Mouse (Mus musculus) lung, postnatal 0 days (tissue): Measurements from ENCODE around the gene Cant1. TPM values are rescaled to one million over a fixed set of nuclear protein-coding genes. Genes with fewer than 3 reads are reported as not detected.
A peak's percentile ranks its signal among the peaks of the same experiment; 100 is the strongest.

Experiments used
- ATAC-seq: fragments of 200-750 bp; cut with Nextera tagmentation; 2 replicates; pipeline ENCODE4 v1.8.0; 2017; ENCODE audit warnings: moderate library complexity
- DNase-seq: peaks from one replicate; pipeline ENCODE4 v3.0.0-alpha.2; 2016; ENCODE audit warnings: low spot score
- H3K27ac ChIP-seq: fragments of 300-500 bp; sonication (generic); 2 replicates; pipeline ENCODE4 v1.5.1; 2014; ENCODE audit warnings: antibody characterized with exemption, mild to moderate bottlenecking, low read length, mixed read lengths
- H3K27me3 ChIP-seq: fragments of 300-500 bp; sonication (generic); replicated peaks from 2 replicates; pipeline ENCODE4 v1.6.1; 2014; ENCODE audit warnings: low read length, mixed read lengths; ENCODE audit not compliant: insufficient read depth
- H3K36me3 ChIP-seq: fragments of 300-500 bp; sonication (generic); 2 replicates; pipeline ENCODE4 v1.6.1; 2014; ENCODE audit warnings: low read length, mixed read lengths; ENCODE audit not compliant: insufficient read depth
- H3K4me1 ChIP-seq: fragments of 300-500 bp; sonication (generic); 2 replicates; pipeline ENCODE4 v1.6.1; 2014; ENCODE audit warnings: antibody characterized with exemption, low read depth, low read length, mixed read lengths; ENCODE audit not compliant: insufficient read depth
- H3K4me2 ChIP-seq: fragments of 300-500 bp; sonication (generic); replicated peaks from 2 replicates; pipeline ENCODE4 v1.6.1; 2014; ENCODE audit warnings: low read depth, mild to moderate bottlenecking, low read length, moderate library complexity, mixed read lengths
- H3K4me3 ChIP-seq: fragments of 300-500 bp; sonication (generic); 2 replicates; pipeline ENCODE4 v1.5.1; 2014; ENCODE audit warnings: low read depth, low read length
- H3K9ac ChIP-seq: fragments of 300-500 bp; sonication (generic); replicated peaks from 2 replicates; pipeline ENCODE4 v1.6.1; 2014; ENCODE audit warnings: low read depth, mild to moderate bottlenecking
- H3K9me3 ChIP-seq: fragments of 300-500 bp; sonication (generic); 2 replicates; pipeline ENCODE4 v1.6.1; 2016; ENCODE audit warnings: low read length, mixed read lengths
- CTCF ChIP-seq: IDR thresholded peaks from 2 replicates; pipeline ENCODE4 v1.5.1; 2016; ENCODE audit warnings: antibody characterized with exemption, mild to moderate bottlenecking
- EP300 ChIP-seq: IDR thresholded peaks from 2 replicates; pipeline ENCODE4 v1.6.1; 2016; ENCODE audit warnings: antibody characterized with exemption, mild to moderate bottlenecking, control low read depth
- WGBS: fragments of 180-500 bp; shearing (Covaris S2); extraction: QIAGEN DNeasy Blood & Tissue Kit; methylation state at CpG from one replicate; pipeline ENCODE4 v1.1.7; 2014; 5-methylcytosine and 5-hydroxymethylcytosine counted together
- polyA plus RNA-seq: library from polyadenylated mRNA; unstranded; fragments of >200 nt; fragmentation: Nextera tagmentation; extraction: Ambion mirVana; gene quantifications from 2 replicates; pipeline ENCODE4 v1.2.1, GENCODE M21; 2015

The Cant1 gene
- polyA plus RNA-seq, 1 experiment from 2014 or later = 21.3 TPM

DNA sequence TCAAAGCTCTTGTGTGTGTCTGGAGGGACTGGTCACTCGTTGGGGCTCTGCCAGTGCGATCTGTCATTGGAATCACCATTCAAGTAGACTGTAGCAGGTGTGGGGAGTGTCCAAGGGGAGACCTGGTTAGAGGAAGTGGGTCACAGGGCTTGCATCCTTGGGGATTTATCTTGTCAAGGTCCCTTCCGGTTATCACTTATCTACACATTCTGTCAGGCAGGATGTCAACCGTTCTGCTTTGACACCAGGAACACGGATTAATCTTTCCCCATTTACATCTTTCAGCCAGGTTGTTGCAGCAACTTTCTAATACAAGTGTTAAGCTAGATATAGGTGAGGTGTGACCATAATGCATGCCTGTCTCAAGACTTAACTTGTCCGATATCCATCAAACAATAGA is 36.9 kb upstream of the Cant1 start:
- no peak for ATAC-seq

DNA sequence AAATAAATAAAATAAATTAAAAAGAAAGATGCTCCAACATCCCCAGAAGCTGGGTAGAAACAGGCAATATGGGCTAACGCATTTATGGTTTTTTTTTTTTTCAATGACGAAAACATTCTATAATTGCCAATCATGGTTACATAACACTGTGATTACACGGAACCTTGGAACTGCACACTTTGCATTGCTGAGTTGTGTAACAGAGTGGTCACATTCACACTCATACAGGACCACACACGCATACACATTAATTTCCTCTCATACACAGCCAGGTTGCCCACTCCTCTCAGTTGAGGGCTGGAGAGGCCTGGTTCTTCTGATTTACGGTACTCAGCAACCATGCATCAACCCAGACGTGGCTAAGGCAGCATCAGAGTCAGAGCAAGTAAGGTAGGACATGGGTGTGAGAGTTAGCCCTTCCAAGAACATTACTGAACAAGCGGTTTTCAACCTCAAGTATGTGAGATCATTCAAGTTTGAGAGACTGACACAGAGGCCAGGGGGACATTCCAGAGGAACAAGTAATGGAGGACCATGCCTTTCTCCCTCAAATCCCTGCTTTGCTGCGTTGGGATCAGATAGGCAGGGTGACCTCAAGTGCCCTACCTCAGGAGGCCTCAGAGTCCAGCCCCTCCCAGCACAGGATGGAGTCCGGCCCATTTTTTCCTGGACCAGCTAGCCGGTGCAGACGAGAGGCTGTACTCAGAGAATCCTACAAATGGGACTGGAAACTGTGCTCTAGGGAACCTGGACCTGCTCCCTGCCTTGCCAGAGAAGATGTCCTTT is 35.2 kb upstream of the Cant1 start:
- H3K27ac ChIP-seq = no peak overlapping the region
- ATAC-seq (no peak), DNase-seq (no peak)
- 60% methylated on average over 11 of the region's 11 CpGs for WGBS
- H3K36me3 ChIP-seq = no peaks in the 10 kb centered on the region
- no peak overlapping the region for H3K4me2 ChIP-seq
- H3K4me3 ChIP-seq = no peak overlapping the region
- TF ChIP-seq CTCF (no peak), EP300 (no peak)
- H3K9ac ChIP-seq = no peak overlapping the region
- no peaks in the 10 kb centered on the region for H3K9me3 ChIP-seq
- no peaks in the 10 kb centered on the region for H3K4me1 ChIP-seq
- no peaks in the 10 kb centered on the region for H3K27me3 ChIP-seq

More for the DNA sequence above, 36.9 kb upstream of the Cant1 start:
- H3K9me3 ChIP-seq = no peaks in the 10 kb centered on the region
- no peak overlapping the region for H3K4me3 ChIP-seq
- no peaks in the 10 kb centered on the region for H3K36me3 ChIP-seq
- TF ChIP-seq EP300 = no peak
- no peak for TF ChIP-seq CTCF
- no peak overlapping the region for H3K4me2 ChIP-seq
- no peak for DNase-seq
- H3K4me1 ChIP-seq = no peaks in the 10 kb centered on the region
- H3K27ac ChIP-seq = no peak overlapping the region
- no peaks in the 10 kb centered on the region for H3K27me3 ChIP-seq
- whole genome bisulfite sequencing = 59% methylated on average over 6 of the region's 6 CpGs
- H3K9ac ChIP-seq = no peak overlapping the region

DNA sequence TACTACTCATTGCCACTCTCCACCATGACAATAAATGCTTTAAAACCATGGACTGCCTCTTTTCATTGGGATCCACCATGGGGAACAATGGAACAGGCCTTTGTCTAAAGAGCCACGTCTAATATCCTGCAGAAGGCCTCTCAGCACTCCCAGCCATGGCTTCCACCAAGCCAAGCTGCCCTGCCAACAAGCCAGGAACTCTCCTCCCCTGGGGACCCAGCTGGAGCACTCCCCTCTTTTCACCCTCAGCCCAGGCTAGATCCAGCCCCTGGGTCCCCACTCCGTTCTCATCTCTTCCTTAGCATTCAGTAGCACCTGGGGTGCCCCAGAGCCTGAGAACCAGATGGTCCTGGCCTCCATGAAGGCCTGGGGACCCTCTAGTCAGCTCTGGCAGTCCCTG is 34.1 kb upstream of the Cant1 start:
- H3K36me3 ChIP-seq = no peaks in the 10 kb centered on the region
- DNase-seq (no peak), ATAC-seq (no peak)
- no peak overlapping the region for H3K9ac ChIP-seq
- H3K4me1 ChIP-seq = no peaks in the 10 kb centered on the region
- H3K27me3 ChIP-seq = no peaks in the 10 kb centered on the region
- TF ChIP-seq EP300 (no peak), CTCF (no peak)
- 79% methylated on average over 2 of the region's 2 CpGs for WGBS
- no peak overlapping the region for H3K27ac ChIP-seq
- H3K9me3 ChIP-seq = no peaks in the 10 kb centered on the region
- H3K4me2 ChIP-seq = no peak overlapping the region
- H3K4me3 ChIP-seq = no peak overlapping the region

DNA sequence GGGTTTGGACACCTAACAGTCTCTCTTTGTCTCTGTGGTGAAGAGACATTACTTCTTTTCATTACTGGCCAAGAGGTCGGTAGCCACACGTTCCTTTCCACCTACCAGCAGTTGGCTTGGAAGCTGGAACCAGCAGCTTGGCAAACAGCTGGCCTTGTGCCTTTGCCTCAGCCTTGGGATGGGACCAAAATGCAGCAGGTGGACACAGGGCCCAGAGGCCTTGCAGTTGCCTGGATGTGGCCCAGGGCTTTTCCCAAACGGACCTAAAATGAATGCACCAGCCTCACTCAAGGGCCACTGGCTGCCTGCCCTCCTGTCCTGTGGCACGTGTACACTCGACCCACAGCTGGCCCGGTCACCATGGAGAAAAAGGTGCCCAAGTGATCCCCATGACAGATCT is 32.3 kb upstream of the Cant1 start:
- Histone ChIP-seq H3K4me3 (no peak overlapping the region), H3K27ac (no peak overlapping the region), H3K36me3 (no peaks in the 10 kb centered on the region), H3K9me3 (no peaks in the 10 kb centered on the region), H3K4me2 (no peak overlapping the region), H3K9ac (no peak overlapping the region), H3K4me1 (no peaks in the 10 kb centered on the region), H3K27me3 (no peaks in the 10 kb centered on the region)
- ATAC-seq = no peak
- TF ChIP-seq EP300 = no peak
- no peak for TF ChIP-seq CTCF
- DNase-seq = no peak
- WGBS = 83% methylated on average over 6 of the region's 6 CpGs

GRCm38 (mm10) chr11:118448385-118448784 is 29.5 kb upstream of the Cant1 start:
- no peak for ATAC-seq
- no peak for DNase-seq

DNA sequence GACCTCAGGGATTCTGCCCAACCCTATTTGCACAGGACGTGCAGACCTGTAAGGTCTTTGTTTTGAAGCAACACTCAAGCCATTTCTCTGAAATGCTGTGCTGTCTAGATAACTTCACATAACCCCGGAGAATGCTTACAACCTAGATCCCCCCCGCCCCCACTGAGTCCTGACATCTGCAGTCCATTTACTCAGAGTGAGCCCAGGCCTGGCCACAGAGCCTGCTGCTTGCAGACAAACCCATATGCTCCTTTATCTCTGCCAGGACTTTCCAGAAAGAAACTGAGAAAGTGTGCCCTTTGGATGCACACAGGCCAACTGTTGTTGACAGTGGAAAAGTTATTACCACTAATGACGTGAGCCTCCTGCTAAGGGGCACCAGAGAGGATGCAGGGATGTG is 28.5 kb upstream of the Cant1 start:
- ATAC-seq = no peak
- Histone ChIP-seq H3K9me3 (no peaks in the 10 kb centered on the region), H3K4me1 (no peaks in the 10 kb centered on the region), H3K4me2 (no peak overlapping the region), H3K9ac (no peak overlapping the region), H3K36me3 (no peaks in the 10 kb centered on the region), H3K4me3 (no peak overlapping the region), H3K27me3 (no peaks in the 10 kb centered on the region), H3K27ac (no peak overlapping the region)
- 60% methylated on average over 4 of the region's 4 CpGs for WGBS
- DNase-seq = no peak
- TF ChIP-seq CTCF = no peak
- TF ChIP-seq EP300 = no peak

More at GRCm38 (mm10) chr11:118448385-118448784, 29.5 kb upstream of the Cant1 start:
- H3K4me1 ChIP-seq = no peaks in the 10 kb centered on the region
- 74% methylated on average over 8 of the region's 8 CpGs for WGBS
- H3K4me2 ChIP-seq = no peak overlapping the region
- H3K9me3 ChIP-seq = no peaks in the 10 kb centered on the region
- TF ChIP-seq CTCF = no peak
- no peak for TF ChIP-seq EP300
- H3K27ac ChIP-seq = no peak overlapping the region
- H3K9ac ChIP-seq = no peak overlapping the region
- H3K27me3 ChIP-seq = no peaks in the 10 kb centered on the region
- H3K36me3 ChIP-seq = no peaks in the 10 kb centered on the region
- H3K4me3 ChIP-seq = no peak overlapping the region

GRCm38 (mm10) chr11:118445843-118446242 is 27.0 kb upstream of the Cant1 start:
- no peak overlapping the region for H3K4me3 ChIP-seq
- H3K9ac ChIP-seq = no peak overlapping the region
- H3K36me3 ChIP-seq = no peaks in the 10 kb centered on the region
- H3K4me1 ChIP-seq = no peaks in the 10 kb centered on the region
- ATAC-seq (peak; percentile 80), DNase-seq (peak; percentile 81)
- no peaks in the 10 kb centered on the region for H3K9me3 ChIP-seq
- no peak overlapping the region for H3K4me2 ChIP-seq
- WGBS = 12% methylated on average over 3 of the region's 3 CpGs
- H3K27ac ChIP-seq = no peak overlapping the region
- peak; percentile 99 for TF ChIP-seq CTCF
- TF ChIP-seq EP300 = no peak
- no peaks in the 10 kb centered on the region for H3K27me3 ChIP-seq
